Mouse (Mus musculus): ENCODE results near the gene Cd180.

Cd180 gene

GRCm38 (mm10) chr13:102773169-102773568, 79.8 kb downstream of the Cd180 start:
- in situ Hi-C loops (cut with MboI; ENCODE audit: low sequenced_read_pairs), result no loop called here

- in situ Hi-C loops (cut with MboI; ENCODE audit: low sequenced_read_pairs), result no loop called here
Measured at GRCm38 (mm10) chr13:102774786-102775201, 81.4 kb downstream of the Cd180 start.

- in situ Hi-C loops (cut with MboI; ENCODE audit: low sequenced_read_pairs), result no loop called here
Measured at GRCm38 (mm10) chr13:102775506-102775905, 82.1 kb downstream of the Cd180 start.

GRCm38 (mm10) chr13:102778859-102779258, 85.5 kb downstream of the Cd180 start:
- in situ Hi-C loops (cut with MboI; ENCODE audit: low sequenced_read_pairs), result no loop called here

GRCm38 (mm10) chr13:102779275-102779674, 85.9 kb downstream of the Cd180 start:
- in situ Hi-C loops (cut with MboI; ENCODE audit: low sequenced_read_pairs), result no loop called here

- in situ Hi-C loops (cut with MboI; ENCODE audit: low sequenced_read_pairs), result no loop called here
Measured at GRCm38 (mm10) chr13:102783531-102784310, 90.4 kb downstream of the Cd180 start.

- in situ Hi-C loops (cut with MboI; ENCODE audit: low sequenced_read_pairs), result no loop called here
Measured at GRCm38 (mm10) chr13:102786666-102787230, 93.4 kb downstream of the Cd180 start.
